In genomic region chr6:35294964-35295363, GRCm38 (mm10) we compare ENCODE assay signal across 15 mouse cellular contexts. TPM values are rescaled to one million over a fixed set of nuclear protein-coding genes. Genes with fewer than 3 reads are reported as not detected.
"Had no signal": no experiment of that assay in that cellular context is flagged by ENCODE, and none has a peak within 500 bp of the region (broad histone marks: within the 10 kb centered on the region; RNA-seq: fewer than 3 reads in every experiment).

No protein-coding gene starts in this region.

- H3K4me1 ChIP-seq: midbrain, embryonic 15.5 days had no signal

- H3K9me3 ChIP-seq: midbrain, embryonic 15.5 days had no signal

- H3K27ac ChIP-seq: kidney, postnatal 0 days; limb, embryonic 13.5 days; liver, embryonic 14.5 days; midbrain, embryonic 15.5 days had no signal

- ATAC-seq: midbrain, embryonic 15.5 days had no signal

- H3K4me2 ChIP-seq: limb, embryonic 13.5 days; midbrain, embryonic 15.5 days had no signal

- H3K36me3 ChIP-seq: limb, embryonic 13.5 days; midbrain, embryonic 15.5 days had no signal

- H3K27me3 ChIP-seq: limb, embryonic 13.5 days; midbrain, embryonic 15.5 days had no signal

- H3K9ac ChIP-seq: limb, embryonic 13.5 days; liver, embryonic 14.5 days; midbrain, embryonic 15.5 days had no signal

- H3K4me3 ChIP-seq: limb, embryonic 13.5 days; midbrain, embryonic 15.5 days had no signal

- DNase-seq: kidney, adult 11 months; kidney, adult 9 months; kidney, postnatal 36 days; layer of hippocampus, adult 9-11 months; layer of hippocampus, postnatal 36 days; lung, adult 18-20 months; right cerebral cortex, adult 18-20 months; right cerebral cortex, postnatal 25 days; thymus, postnatal 4 days had no signal

RNA-seq across cellular contexts. Expression of gene Slc13a4, which starts 13.0 kb away (rescaled TPM):
- total RNA-seq: megakaryocyte-erythroid progenitor cell, adult 5-6 weeks had no signal
- polyA plus RNA-seq: small intestine, adult 2 months had no signal

RNA-seq across cellular contexts. Expression of gene Fam180a, which starts 31.0 kb away (rescaled TPM):
- total RNA-seq: megakaryocyte-erythroid progenitor cell, adult 5-6 weeks had no signal
